Mouse (Mus musculus) WW6 (cell line): ENCODE data around the gene Prcd.
"Not testable (repeated sequence)": the region's sequence is repeated elsewhere in the genome, so short reads cannot be mapped to it uniquely, and the experiment has no call there.

ENCODE experiments used
- DNase-seq: peaks from one replicate; pipeline ENCODE4 v3.0.0-alpha.2; 2013; ENCODE audit warnings: low read depth, low spot score

Prcd gene

GRCm38 (mm10) chr11:116668381-116668825 is 15.1 kb downstream of the Prcd start:
- no peak for DNase-seq

GRCm38 (mm10) chr11:116668839-116669238 is 15.5 kb downstream of the Prcd start:
- no peak for DNase-seq

GRCm38 (mm10) chr11:116669316-116669715 is 16.0 kb downstream of the Prcd start:
- no peak for DNase-seq

- DNase-seq, result no peak
Measured at GRCm38 (mm10) chr11:116669787-116670365, 16.5 kb downstream of the Prcd start.

- no peak for DNase-seq
Measured at GRCm38 (mm10) chr11:116670386-116670785, 17.1 kb downstream of the Prcd start.

GRCm38 (mm10) chr11:116671112-116671844 is 17.9 kb downstream of the Prcd start:
- peak; percentile 99 for DNase-seq

GRCm38 (mm10) chr11:116671845-116672434 is 18.6 kb downstream of the Prcd start:
- DNase-seq, result no peak

GRCm38 (mm10) chr11:116672595-116672994 is 19.3 kb downstream of the Prcd start:
- DNase-seq, result no peak

- no peak for DNase-seq
Measured at GRCm38 (mm10) chr11:116673410-116673809, 20.1 kb downstream of the Prcd start.

GRCm38 (mm10) chr11:116674616-116675379 is 21.5 kb downstream of the Prcd start:
- DNase-seq, result no peak

GRCm38 (mm10) chr11:116675429-116675828 is 22.1 kb downstream of the Prcd start:
- DNase-seq, result not testable (repeated sequence)

- no peak for DNase-seq
Measured at GRCm38 (mm10) chr11:116676175-116676976, 23.0 kb downstream of the Prcd start.

- no peak for DNase-seq
Measured at GRCm38 (mm10) chr11:116677711-116678441, 24.5 kb downstream of the Prcd start.

GRCm38 (mm10) chr11:116679148-116679547 is 25.8 kb downstream of the Prcd start:
- no peak for DNase-seq

GRCm38 (mm10) chr11:116680321-116681091 is 27.2 kb downstream of the Prcd start:
- DNase-seq, result no peak

- no peak for DNase-seq
Measured at GRCm38 (mm10) chr11:116681147-116681546, 27.8 kb downstream of the Prcd start.

GRCm38 (mm10) chr11:116682501-116683144 is 29.3 kb downstream of the Prcd start:
- no peak for DNase-seq

- no peak for DNase-seq
Measured at GRCm38 (mm10) chr11:116683777-116684176, 30.4 kb downstream of the Prcd start.

GRCm38 (mm10) chr11:116685729-116686128 is 32.4 kb downstream of the Prcd start:
- no peak for DNase-seq
